Mouse (Mus musculus): ENCODE results near the gene Armc10.
"Not testable (repeated sequence)": the region's sequence is repeated elsewhere in the genome, so short reads cannot be mapped to it uniquely, and the experiment has no call there.

Armc10 gene

GRCm38 (mm10) chr5:21667191-21668137 is 21.9 kb downstream of the Armc10 start:
- in situ Hi-C loops (cut with MboI, MseI): no loop called here

DNA sequence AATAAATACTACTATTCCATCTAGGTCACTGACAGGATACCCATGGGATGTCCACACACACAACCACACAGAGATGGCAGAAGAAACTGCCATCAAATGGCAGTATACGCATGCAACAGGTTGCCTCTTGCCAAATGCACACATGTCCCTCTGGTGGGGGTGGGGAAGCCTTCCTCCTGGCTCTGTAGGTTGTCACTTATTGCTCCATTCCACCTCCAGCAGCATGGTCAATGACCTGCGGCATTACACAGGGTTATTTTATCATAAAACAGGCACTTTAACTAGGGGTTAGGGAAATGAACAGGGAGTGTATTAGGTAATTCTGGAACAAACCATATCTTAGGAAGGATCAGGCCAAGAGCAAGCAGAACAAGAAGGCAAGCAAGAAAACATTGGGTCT is 23.7 kb downstream of the Armc10 start:
- in situ Hi-C loops (cut with MboI, MseI): no loop called here

GRCm38 (mm10) chr5:21672812-21673635 is 27.4 kb downstream of the Armc10 start:
- in situ Hi-C loops (cut with MboI, MseI): no loop called here

DNA sequence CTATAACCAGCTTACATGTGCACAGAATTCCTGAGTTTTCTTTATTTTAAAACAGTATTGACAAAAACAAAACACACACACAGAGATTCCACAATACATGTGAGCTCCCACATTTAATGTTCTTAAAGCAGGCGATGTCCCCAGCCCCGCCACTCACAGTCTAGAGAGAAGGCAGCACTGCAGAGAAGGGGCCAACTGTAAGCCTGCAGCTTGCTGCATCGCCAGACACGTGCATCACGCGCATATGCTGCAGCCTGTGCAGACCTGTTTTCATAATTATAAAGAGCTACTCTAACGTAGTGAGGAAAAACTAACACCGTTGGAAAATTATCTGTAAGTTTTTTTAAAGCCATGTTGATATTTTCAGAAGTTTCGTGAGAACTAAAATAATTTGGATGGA is 28.1 kb downstream of the Armc10 start:
- in situ Hi-C loops (cut with MboI, MseI): no loop called here

GRCm38 (mm10) chr5:21675019-21675418 is 29.4 kb downstream of the Armc10 start:
- in situ Hi-C loops (cut with MboI, MseI): no loop called here

GRCm38 (mm10) chr5:21675494-21675893 is 29.9 kb downstream of the Armc10 start:
- in situ Hi-C loops (cut with MboI, MseI): no loop called here

DNA sequence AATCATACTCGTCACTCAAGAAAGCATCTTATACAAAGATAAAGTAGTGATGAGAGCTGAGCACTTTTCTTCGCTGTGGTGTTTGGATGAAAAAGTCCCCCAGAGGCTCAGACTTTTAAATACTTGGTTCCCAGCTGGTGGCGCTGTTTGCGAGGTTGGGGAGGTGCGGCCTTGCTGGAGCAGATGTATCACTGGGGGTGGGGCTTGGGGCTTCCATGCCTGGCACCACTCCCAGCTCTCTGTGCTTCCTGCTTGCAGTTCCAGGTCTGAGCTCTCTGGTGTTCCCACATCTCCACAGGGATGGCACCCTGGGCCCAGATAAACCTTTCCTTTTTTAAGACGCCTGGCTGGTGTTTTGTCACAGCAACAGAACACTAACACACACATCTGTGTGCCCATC is 32.3 kb downstream of the Armc10 start:
- in situ Hi-C loops (cut with MboI, MseI): no loop called here

GRCm38 (mm10) chr5:21678363-21678762 is 32.8 kb downstream of the Armc10 start:
- in situ Hi-C loops (cut with MboI, MseI): no loop called here

DNA sequence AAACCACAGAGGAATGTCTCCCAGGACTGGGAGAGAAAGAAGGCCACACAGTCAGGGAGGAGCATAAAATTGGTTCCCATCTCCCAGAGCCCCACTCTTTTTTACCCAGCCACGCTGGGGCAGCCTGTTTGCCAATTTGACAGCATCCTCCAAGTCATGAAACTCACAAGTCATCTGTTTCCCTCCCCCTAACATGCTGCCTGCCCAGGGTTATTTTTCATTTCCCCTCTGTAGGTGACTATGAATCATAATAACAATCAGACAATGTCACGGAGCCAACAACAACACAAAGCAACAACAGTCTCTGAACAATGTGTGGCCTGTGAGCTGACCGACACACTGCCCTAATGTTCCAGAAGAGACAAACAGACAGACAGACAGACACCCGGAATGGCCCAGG is 34.4 kb downstream of the Armc10 start:
- in situ Hi-C loops (cut with MboI, MseI): no loop called here

- in situ Hi-C loops (cut with MboI, MseI): no loop called here
Measured at GRCm38 (mm10) chr5:21680940-21681339, 35.3 kb downstream of the Armc10 start.

GRCm38 (mm10) chr5:21683811-21684210 is 38.2 kb downstream of the Armc10 start:
- in situ Hi-C loops (cut with MboI, MseI): no loop called here

GRCm38 (mm10) chr5:21685001-21685400 is 39.4 kb downstream of the Armc10 start:
- in situ Hi-C loops (cut with MboI, MseI): no loop called here

DNA sequence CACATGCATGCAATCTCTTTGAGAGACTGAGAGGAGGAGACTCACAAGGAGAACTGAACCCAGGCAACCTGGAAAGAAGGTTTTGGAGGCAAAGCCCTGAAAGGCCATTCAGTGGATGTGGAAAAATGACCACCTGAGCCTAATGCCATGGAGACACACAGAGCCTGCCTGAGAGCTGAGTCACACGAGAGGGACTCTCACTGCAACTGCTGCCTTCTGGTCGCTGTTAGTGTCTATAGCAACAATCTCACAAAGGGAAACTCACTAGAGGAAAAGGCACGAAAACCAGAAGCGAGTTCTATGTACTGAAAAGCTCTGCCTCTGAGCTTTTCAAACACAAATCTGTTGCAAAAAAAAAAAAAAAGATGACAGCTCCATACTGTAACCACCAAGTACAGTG is 41.4 kb downstream of the Armc10 start:
- in situ Hi-C loops (cut with MboI, MseI): no loop called here

DNA sequence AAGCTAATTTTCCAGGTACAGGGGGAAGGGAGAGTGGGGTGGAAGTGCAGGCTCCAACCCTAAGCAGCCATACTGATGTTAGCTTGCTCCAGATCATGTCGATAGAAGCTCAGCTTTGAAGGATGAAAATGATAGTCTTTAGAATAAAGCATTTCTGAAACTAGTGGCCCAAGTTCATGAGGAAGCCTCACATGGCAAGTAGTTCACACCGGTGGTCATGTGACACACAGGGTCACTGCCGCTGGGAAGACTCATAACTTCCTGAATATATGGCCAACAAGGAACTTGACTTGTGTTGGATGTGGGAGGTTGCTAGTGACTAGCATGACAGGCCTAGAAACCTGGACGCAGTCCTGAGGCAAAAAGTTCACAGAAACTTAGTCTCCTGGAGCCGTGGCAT is 46.6 kb downstream of the Armc10 start:
- in situ Hi-C loops (cut with MboI, MseI): no loop called here

DNA sequence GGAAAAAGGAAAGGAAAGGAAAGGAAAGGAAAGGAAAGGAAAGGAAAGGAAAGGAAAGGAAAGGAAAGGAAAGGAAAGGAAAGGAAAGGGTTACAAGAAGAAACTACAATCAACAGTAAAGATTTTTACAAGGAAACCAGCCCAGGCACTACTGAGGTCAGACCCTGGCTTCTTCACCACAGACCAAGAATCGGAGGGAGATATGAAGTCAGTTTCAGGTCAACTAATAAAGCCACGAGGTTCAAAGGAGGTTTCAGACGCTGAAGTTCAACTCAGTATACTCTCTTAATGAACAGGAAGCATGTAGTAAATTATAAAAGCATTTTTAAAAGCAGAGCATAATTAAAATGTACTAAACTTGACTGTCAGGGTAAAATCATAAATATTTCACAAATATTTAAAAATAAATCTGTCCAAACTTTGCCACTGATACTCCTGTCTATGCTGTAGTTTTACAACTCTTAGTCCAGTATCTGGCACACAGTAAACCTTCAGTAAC is 47.8 kb downstream of the Armc10 start:
- in situ Hi-C loops (cut with MboI, MseI): no loop called here

GRCm38 (mm10) chr5:21694854-21695490 is 49.4 kb downstream of the Armc10 start:
- in situ Hi-C loops (cut with MboI, MseI): no loop called here

DNA sequence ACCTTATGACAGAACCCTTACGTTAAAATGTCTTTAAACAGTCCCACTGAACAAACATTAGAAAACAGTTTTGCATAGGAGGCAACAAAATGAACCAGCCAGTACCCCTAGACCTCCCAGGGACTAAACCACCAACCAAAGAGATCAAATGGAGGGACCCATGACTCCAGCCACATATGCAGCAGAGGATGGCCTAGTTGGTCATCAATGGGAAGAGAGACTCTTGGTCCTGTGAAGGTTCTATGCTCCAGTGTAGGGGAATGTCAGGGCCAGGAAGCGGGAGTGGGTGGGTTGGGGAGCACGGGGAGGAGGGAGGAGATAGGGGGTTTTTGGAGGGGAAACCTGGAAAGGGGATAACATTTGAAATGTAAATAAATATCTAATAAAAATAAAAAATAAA is 53.9 kb downstream of the Armc10 start:
- in situ Hi-C loops (cut with MboI, MseI): not testable (repeated sequence)

DNA sequence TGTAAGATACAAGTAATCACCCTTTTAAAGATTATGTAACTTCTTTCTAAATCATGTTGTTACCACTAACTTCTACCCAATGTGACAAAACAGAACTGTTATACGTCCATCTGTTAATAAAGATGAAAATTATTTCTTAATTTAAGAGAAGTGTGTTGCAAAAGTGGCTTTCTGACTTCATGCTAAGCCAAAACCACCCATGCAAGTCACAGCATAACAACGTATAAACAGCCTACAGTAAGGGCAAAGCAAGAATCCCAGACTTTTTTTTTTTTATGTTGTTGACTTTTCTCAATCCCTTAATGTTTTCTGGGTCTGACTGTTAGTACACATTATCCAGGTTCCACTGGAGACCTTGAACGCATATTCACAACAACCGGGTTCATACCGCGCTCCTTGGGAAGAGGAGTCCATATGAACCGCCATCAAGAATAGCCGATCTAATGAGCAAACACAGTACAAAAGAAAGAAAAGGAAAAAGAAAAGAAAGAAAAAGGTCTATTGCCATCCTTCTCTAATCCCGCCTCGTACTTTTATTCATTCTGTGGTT is 54.7 kb downstream of the Armc10 start:
- in situ Hi-C loops (cut with MboI, MseI): no loop called here

DNA sequence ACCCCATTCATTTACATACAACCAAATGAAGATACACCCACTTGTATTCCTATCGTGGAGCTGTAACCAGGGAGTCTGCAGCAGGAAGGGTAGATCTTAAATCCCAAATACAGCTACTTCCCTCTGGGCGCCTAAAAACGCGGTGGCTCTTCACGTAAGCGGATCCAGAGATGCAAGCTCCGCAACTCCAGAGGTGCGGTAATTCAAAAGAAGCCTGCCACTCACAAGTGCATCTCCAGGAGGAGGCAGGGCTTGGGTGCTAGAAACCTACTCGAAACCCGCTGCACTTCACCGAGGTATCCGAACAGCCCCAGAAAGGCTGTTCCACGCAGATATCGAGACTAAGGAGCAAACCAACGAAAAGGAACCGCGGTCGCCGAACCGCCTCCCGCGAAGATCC is 55.3 kb downstream of the Armc10 start:
- in situ Hi-C loops (cut with MboI, MseI): no loop called here

DNA sequence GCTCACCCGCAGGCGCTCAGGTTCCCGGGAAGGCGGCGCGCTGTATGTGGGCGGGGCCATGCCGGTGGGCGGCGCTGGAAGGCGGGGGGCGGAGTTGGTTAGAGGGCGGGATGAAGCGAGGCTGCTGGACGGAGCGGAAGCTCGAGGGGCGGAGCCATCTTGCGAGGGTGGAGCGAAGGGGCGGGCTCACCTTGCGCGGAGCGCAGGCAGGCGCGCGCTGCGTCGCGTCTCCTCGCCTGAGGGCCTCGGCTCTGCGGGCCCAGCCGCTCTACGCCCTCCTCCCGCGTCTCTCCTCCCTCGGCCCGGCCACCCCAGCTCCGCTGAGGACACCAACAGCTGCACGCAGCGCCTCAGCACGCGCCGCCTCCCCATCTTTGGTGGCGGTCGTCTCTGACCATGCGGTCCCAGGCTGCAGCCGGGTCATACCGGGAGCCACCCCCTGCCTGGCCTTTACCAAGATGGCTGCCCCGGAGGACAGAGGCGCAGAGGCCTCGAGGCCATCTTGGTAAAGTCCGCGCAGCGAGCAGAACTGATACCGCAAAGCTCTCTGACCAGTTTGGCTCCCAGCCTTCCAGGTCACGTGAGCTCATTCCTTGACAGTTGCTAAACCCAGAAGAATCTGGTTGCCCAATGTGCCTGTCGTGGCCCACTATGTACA is 55.9 kb downstream of the Armc10 start, which contains the start of gene Napepld:
Napepld (minus strand) TSS at position 46 of the 658 bp plus-strand sequence.
- in situ Hi-C loops (cut with MboI, MseI): no loop called here

DNA sequence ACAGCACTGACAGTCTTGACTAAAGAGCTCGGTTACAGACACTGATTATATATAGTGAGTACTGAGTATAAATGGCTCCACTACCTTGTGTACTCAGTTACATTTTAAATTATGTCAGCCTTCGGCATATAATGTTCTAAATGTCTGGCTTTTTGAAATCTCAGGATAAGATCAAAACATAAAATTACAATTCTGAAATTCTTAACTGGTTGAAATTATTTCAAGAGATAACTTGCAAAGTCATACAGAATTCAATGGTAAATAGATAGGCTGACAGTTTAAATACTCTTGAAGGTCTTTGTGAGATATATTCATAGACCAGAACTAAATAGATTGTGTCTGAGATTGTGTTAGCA is 56.4 kb downstream of the Armc10 start:
- in situ Hi-C loops (cut with MboI, MseI): no loop called here

All from regulatory T cell (primary cell).